Mouse (Mus musculus): ENCODE measurements around the gene Hcn4. TPM values are rescaled to one million over a fixed set of nuclear protein-coding genes. Genes with fewer than 3 reads are reported as not detected.

The Hcn4 gene
- polyA plus RNA-seq, 1 experiment from 2014 or later, result 0.07 TPM

DNA sequence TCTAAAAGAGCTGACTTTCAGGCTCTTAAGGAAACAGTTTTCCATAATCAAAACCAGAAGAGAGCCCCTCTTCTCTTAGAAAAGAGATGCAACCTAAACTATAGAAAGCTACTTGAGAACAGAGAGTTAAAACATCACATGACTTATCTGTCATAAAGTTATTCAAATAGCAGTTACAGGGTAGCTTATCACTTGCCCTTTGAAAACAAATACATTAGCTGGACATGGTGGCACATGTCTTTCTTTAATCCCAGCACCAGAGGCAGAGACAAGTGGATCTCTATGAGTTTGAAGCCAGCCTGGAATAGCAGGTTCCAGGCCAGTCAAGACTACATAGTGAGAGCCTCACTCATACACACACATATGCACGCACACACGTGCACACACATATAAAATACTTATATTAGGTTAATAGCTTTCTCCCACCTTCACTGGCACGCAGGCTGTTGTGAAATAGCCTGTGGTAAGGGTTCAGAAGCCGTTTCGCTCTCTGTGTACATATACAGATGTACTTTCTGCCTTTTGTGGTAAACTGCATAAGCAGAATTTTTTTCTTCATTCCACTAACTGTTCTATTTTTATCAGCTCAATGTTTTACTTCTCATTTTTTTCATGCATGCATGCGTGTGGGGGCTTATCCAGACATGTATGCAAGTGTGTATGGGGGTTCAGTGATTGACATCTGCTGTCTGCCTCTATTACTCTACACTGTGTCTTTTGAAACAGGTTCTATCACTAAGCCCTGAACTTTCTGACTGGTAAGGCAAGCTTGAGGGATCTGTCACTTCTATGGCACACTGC is 68.8 kb downstream of the Hcn4 start:
- no peak overlapping the region for H3K27ac ChIP-seq
- H3K9me3 ChIP-seq (replicated peaks), result no peaks in the 10 kb centered on the region
- H3K4me1 ChIP-seq, result no peaks in the 10 kb centered on the region
- H3K27me3 ChIP-seq (replicated peaks), result no peaks in the 10 kb centered on the region
- no peak overlapping the region for H3K4me3 ChIP-seq
- no peak overlapping the region for H3K4me2 ChIP-seq
- WGBS (ENCODE audit: insufficient replicate concordance), result 61% methylated on average over 6 of the region's 6 CpGs
- peaks cover 2% of the 10 kb centered on the region; the same call in 1 of the 2 replicates for H3K36me3 ChIP-seq
- no peak overlapping the region for H3K9ac ChIP-seq
- ATAC-seq, result no peak

DNA sequence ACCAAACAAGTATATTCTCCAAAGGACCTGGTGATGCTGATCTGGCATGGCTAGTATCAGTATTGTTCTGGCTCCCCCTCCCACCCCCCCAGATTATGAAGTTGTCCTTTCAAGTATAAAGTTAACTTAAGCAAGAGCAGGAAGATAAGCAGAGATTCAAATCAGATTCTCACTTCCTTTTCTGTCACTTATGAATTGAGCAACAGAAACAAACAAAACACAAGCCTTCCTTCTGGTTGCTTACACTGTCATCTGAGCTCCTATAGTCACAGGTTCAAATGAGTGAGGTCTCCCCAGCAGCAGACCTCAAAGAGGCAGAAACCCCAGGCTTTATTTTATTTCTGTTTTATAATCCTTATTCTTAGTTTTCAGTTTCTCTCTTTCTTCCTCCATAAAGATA is 76.4 kb downstream of the Hcn4 start:
- Histone ChIP-seq H3K4me3 (no peak overlapping the region), H3K9me3 (replicated peaks) (no peaks in the 10 kb centered on the region), H3K36me3 (no peaks in the 10 kb centered on the region), H3K27ac (no peak overlapping the region), H3K27me3 (replicated peaks) (no peaks in the 10 kb centered on the region), H3K4me1 (no peaks in the 10 kb centered on the region), H3K9ac (no peak overlapping the region), H3K4me2 (no peak overlapping the region)
- no peak for ATAC-seq

DNA sequence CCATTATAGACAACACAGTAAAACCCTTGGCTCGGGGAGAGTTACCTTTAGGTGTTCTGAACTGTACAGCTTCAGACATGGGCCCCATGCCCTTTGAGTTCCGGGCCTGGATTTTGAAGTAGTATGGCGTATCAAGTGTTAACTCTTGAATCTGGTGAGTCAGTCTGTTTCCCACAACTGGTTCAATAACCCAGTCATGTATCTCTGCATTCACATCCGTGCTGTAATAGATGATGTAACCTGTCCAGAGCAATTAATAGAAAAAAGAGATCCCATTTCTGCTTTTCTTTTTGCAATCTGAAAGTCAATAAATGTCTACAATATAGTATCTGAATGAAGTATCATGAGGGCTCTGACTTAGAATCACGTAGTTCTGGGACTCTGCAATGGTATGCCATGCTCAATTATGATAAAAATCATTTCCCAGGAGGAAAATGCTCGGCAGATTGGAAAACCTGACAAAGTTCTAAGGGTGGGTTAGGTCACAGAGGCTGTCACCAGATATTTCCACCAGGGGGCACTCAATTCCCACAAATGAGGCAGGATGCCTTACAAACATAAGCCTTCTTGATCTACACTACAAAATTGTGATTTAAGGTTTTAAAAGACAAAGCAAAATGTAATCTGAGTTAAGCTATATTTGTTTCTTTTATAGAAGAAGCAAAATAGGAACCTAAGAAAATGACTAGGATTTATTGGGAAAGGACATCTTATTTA is 79.8 kb downstream of the Hcn4 start:
- no peak overlapping the region for H3K4me2 ChIP-seq
- no peak overlapping the region for H3K4me3 ChIP-seq
- no peaks in the 10 kb centered on the region for H3K4me1 ChIP-seq
- H3K27ac ChIP-seq, result no peak overlapping the region
- 47% methylated on average over 6 of the region's 6 CpGs for WGBS (ENCODE audit: insufficient replicate concordance)
- ATAC-seq, result no peak
- H3K9ac ChIP-seq, result no peak overlapping the region
- H3K27me3 ChIP-seq (replicated peaks), result no peaks in the 10 kb centered on the region
- no peaks in the 10 kb centered on the region for H3K36me3 ChIP-seq
- no peaks in the 10 kb centered on the region for H3K9me3 ChIP-seq (replicated peaks)

Other genes starting within 250 kb of the Hcn4 start
- gene Nptn, start 241.2 kb upstream of the Hcn4 start, polyA plus RNA-seq (2016; fragmentation: Nextera tagmentation; extraction: Ambion mirVana), result 93.9 and 95.3 TPM in 2 replicates
- gene Rec114, start 79.4 kb upstream of the Hcn4 start, polyA plus RNA-seq (2016; fragmentation: Nextera tagmentation; extraction: Ambion mirVana), result 23.5 and 27.4 TPM in 2 replicates
- 5.3 TPM in 2 replicates for gene Neo1, start 213.0 kb downstream of the Hcn4 start, polyA plus RNA-seq (2016; fragmentation: Nextera tagmentation; extraction: Ambion mirVana)

All from liver, embryonic 12.5 days (tissue).